Mouse (Mus musculus): Measurements from ENCODE around the gene Sufu. TPM values are rescaled to one million over a fixed set of nuclear protein-coding genes. Genes with fewer than 3 reads are reported as not detected.

Gene Sufu
- polyA plus RNA-seq, 1 experiment from 2014 or later, result 24.1 TPM

DNA sequence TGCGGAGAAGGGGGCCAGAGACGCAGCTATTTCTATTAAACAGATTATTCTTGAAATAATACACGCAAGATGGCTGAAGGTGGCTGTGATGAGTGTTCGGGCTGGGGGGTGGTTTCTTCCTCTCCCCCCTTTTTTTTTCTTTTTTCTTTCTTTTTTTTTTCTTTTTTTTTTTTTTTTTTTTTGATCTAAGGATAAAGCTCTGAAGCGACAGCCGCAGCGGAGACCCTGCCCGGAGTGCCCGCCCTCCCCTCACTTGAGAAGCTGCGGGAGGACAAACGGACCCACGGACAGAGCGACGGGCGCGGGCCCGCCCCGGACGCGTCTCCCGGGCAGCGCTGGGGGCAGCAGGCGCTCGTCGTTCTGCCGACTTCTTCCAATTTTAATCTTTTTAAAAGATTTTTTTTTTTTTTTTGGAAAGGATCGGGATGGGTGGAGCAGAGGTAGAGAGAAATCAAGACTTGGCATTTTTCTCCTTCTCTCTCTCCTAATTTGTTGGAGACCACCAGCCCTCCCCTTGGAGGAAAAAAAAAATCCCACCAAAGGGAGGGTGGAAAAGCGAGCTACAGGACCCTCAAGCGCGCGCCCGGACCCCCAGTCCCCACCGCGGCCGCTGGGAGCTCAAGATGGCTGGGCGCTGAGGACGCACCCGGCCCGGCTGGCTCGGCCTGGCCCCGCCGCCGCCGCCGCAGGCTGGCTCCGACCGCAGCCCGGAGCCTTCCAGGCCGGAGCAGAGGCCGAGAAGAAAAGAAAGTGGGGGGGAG, 104.1 kb downstream of the Sufu start:
- Histone ChIP-seq H3K4me1 (replicated peaks) (peaks cover 20% of the 10 kb centered on the region), H3K9me3 (replicated peaks) (no peaks in the 10 kb centered on the region), H3K27me3 (replicated peaks) (no peaks in the 10 kb centered on the region), H3K27ac (ENCODE audit: poor library complexity, severe bottlenecking) (peak overlapping the region; percentile 99), H3K9ac (peak overlapping the region; percentile 96), H3K36me3 (peaks cover 3% of the 10 kb centered on the region; the same call in 1 of the 2 replicates), H3K4me2 (peak overlapping the region; percentile 83), H3K4me3 (peak overlapping the region; percentile 96)
- under 1% methylated on average over 43 of the region's 50 CpGs for WGBS
- peak; percentile 9; the same call in 1 of the 2 replicates for ATAC-seq (ENCODE audit: insufficient number of reproducible peaks, low FRiP score)

DNA sequence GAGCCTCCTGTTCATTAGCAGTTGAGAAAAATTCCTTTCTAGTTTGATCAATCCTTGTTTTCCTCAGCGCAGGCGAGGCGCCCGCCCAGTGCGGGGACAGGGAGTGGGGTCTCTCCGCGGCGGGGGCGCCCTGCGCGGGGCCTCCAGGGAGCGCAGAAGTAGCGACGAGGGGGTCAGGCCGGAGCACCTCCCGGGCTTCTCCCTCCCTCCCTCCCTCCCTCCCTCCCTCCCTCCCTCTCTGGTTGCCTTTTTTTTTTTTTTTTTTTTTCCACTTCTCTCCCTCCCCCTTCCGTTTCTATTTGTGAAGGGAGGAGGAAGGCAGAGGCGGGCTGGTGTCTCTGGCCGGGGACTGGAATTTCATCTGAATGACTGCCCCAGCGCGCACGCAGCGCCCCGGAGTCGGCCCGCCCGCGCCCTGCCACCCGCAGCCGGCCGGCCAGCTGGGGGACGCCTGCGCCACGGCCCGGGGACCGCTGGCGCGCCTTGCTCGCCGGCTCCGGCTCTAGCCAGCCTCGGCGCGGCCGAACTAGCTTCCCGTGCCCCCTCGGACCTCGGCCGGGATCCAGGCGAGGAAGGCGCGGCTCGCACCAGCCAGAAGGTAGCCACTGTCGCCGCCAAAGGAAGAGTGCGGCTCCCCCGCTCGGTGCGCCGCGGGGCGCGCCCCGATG, 104.8 kb downstream of the Sufu start, which contains the start of gene Trim8:
Trim8 (plus strand) TSS at position 302 of the 668 bp plus-strand sequence.
- peak; percentile 50 for ATAC-seq (ENCODE audit: insufficient number of reproducible peaks, low FRiP score)
- peak within 1 kb of the TSS; percentile 100 for H3K9ac ChIP-seq
- no peaks in the 10 kb centered on the region for H3K27me3 ChIP-seq (replicated peaks)
- H3K4me1 ChIP-seq (replicated peaks), result peaks cover 27% of the 10 kb centered on the region
- peaks cover 11% of the 10 kb centered on the region for H3K36me3 ChIP-seq
- peak within 1 kb of the TSS; percentile 96 for H3K4me3 ChIP-seq
- no peaks in the 10 kb centered on the region for H3K9me3 ChIP-seq (replicated peaks)
- peak within 1 kb of the TSS; percentile 99 for H3K27ac ChIP-seq (ENCODE audit: poor library complexity, severe bottlenecking)
- under 1% methylated on average over 56 of the region's 64 CpGs for whole genome bisulfite sequencing
- peak within 1 kb of the TSS; percentile 83 for H3K4me2 ChIP-seq

DNA sequence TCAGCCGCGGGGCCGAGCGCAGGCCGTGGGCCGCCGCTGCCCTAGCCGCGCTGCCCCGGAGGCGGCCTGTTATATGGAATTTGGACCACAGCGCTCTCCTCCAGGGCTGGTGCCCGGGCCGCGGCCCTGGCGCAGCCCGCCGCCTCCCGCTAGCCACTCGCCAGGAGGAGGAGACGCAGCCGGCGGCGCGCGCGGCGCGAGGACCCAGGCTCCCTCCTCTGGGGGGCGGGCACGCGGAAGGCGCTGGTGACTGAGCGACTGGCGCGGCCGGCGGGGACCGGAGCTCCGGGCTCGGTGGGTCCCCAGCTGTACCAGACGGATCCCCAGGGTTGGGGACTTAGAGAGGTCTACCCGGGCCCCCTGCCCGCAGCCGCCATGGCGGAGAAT, 105.4 kb downstream of the Sufu start:
- Histone ChIP-seq H3K4me2 (peak overlapping the region; percentile 83), H3K4me3 (peak overlapping the region; percentile 96), H3K4me1 (replicated peaks) (peaks cover 33% of the 10 kb centered on the region), H3K27ac (ENCODE audit: poor library complexity, severe bottlenecking) (peak overlapping the region; percentile 99), H3K9ac (peak overlapping the region; percentile 100), H3K36me3 (peaks cover 16% of the 10 kb centered on the region), H3K9me3 (replicated peaks) (no peaks in the 10 kb centered on the region), H3K27me3 (replicated peaks) (no peaks in the 10 kb centered on the region)
- WGBS, result 0% methylated on average over 43 of the region's 46 CpGs
- ATAC-seq (ENCODE audit: insufficient number of reproducible peaks, low FRiP score), result no peak

DNA sequence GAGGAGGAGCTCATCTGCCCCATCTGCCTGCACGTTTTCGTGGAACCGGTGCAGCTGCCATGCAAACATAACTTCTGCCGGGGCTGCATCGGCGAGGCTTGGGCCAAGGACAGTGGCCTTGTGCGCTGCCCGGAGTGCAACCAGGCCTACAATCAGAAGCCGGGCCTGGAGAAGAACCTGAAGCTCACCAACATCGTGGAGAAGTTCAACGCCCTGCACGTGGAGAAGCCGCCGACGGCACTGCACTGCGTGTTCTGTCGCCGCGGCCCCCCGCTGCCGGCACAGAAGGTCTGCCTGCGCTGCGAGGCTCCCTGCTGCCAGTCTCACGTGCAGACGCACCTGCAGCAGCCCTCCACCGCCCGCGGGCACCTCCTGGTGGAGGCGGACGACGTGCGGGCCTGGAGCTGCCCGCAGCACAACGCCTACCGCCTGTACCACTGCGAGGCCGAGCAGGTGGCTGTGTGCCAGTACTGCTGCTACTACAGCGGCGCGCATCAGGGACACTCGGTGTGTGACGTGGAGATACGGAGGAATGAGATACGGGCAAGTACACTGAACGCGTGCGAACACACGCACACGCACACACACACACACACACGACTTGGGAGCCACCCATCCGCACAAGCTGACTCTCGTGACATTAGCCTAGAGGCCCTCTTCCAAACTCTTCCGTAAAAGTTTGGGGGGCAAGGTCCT, 105.9 kb downstream of the Sufu start:
- peak; percentile 14 for ATAC-seq (ENCODE audit: insufficient number of reproducible peaks, low FRiP score)
- H3K4me1 ChIP-seq (replicated peaks), result peaks cover 38% of the 10 kb centered on the region

DNA sequence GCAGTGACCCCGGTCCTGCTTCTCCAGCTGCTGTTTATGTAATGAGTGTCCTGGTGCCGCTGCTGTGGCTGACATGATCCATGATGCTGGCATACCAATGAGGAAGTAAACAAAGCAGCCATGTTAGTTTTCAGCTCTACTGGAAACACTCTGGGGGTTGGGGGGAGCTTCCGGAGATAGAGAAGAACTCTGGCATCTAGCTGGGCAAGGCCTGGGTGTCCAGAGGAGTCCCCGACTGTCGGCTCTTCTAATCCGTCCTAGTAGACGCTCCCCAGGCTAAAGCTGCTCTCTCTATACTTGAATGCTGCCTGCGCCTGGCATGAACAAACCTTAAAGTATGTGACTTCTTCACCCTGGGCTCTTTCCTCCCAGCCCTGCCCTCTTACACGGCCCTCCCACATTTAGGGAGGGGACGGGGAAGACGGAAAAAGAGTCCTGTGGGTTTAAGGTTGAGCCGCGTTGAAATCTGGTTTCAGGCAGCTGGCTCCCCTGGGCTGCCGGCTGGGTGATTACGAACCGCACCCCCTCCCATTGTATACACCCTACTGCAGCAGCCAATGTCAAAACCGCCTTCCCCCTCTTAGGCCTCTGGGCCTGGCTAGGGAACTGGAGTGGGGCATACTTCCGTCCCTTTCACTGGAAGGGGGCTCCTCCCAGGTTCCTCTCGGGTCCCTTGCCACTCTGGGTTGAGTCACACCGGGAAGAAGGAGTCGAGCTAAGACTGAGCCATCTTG, 106.8 kb downstream of the Sufu start:
- Histone ChIP-seq H3K9me3 (replicated peaks) (no peaks in the 10 kb centered on the region), H3K27ac (ENCODE audit: poor library complexity, severe bottlenecking) (peak overlapping the region; percentile 99), H3K9ac (peak overlapping the region; percentile 100), H3K4me3 (peak overlapping the region; percentile 96), H3K4me1 (replicated peaks) (peaks cover 47% of the 10 kb centered on the region), H3K36me3 (peaks cover 31% of the 10 kb centered on the region), H3K4me2 (peak overlapping the region; percentile 83), H3K27me3 (replicated peaks) (no peaks in the 10 kb centered on the region)
- 0% methylated on average over 21 of the region's 21 CpGs for WGBS
- peak; percentile 37 for ATAC-seq (ENCODE audit: insufficient number of reproducible peaks, low FRiP score)

More for the DNA sequence above, 105.9 kb downstream of the Sufu start:
- Histone ChIP-seq H3K27me3 (replicated peaks) (no peaks in the 10 kb centered on the region), H3K4me2 (peak overlapping the region; percentile 83), H3K27ac (ENCODE audit: poor library complexity, severe bottlenecking) (peak overlapping the region; percentile 99), H3K9me3 (replicated peaks) (no peaks in the 10 kb centered on the region), H3K9ac (peak overlapping the region; percentile 100), H3K36me3 (peaks cover 22% of the 10 kb centered on the region), H3K4me3 (peak overlapping the region; percentile 96)
- under 1% methylated on average over 53 of the region's 53 CpGs for WGBS

DNA sequence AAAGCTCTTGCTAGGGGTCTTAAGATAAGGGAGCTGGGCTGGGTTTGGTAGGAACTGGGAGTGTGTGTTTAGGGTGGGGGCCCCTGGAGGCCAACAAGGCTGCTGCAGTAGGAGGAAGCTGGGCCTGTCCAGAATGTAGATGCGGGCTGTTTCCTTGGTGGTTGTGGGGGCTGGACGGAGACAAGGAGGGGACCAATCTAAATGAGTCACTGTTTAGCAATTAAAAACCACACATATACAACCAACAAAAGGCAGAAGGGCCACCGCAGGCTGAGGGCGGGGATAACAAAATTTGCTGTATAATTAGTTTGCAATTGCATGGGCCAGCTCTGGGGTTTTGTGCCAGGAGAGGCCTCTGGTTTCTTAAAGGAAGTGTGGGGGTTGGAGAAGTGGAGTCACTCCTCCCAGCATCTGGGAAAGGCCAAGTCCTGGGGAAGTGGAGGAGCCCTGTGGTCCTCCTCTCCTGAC, 107.4 kb downstream of the Sufu start:
- Histone ChIP-seq H3K27me3 (replicated peaks) (no peaks in the 10 kb centered on the region), H3K4me2 (peak overlapping the region; percentile 83), H3K27ac (ENCODE audit: poor library complexity, severe bottlenecking) (peak overlapping the region; percentile 99), H3K4me3 (peak overlapping the region; percentile 96), H3K4me1 (replicated peaks) (peaks cover 51% of the 10 kb centered on the region), H3K9ac (peak overlapping the region; percentile 100), H3K36me3 (peaks cover 36% of the 10 kb centered on the region), H3K9me3 (replicated peaks) (no peaks in the 10 kb centered on the region)
- ATAC-seq (ENCODE audit: insufficient number of reproducible peaks, low FRiP score), result peak; percentile 15
- 4% methylated on average over 4 of the region's 4 CpGs for WGBS

DNA sequence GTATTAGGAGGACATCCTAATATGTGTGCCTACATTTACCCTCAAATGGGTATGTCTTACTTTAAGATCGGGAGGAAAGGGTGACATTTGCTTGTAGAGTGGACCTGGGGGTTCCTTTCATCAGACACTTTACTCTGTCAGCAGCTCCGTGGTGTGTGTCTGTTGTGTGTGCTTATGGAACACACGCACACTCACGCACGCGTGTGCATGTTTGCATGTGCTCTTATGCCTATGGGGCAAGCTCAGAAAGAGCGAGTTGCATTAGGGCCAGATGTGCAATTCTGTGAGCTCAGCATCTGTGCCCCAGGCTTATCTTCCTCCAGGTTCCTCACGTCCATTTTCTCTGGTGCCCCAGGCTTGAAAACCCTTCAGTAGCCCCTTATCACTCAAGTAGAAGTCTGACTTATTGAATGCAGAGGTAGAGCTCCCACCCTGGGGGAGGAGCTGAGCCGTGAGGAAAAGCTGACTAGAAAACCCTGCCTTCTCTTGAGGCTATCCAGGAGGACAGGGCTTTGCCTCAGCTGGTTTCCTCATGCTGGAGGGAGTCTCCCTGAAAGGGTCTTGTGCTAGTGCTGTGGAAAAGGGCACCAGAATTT, 108.2 kb downstream of the Sufu start:
- no peak for ATAC-seq (ENCODE audit: insufficient number of reproducible peaks, low FRiP score)
- peak overlapping the region; percentile 100 for H3K9ac ChIP-seq

DNA sequence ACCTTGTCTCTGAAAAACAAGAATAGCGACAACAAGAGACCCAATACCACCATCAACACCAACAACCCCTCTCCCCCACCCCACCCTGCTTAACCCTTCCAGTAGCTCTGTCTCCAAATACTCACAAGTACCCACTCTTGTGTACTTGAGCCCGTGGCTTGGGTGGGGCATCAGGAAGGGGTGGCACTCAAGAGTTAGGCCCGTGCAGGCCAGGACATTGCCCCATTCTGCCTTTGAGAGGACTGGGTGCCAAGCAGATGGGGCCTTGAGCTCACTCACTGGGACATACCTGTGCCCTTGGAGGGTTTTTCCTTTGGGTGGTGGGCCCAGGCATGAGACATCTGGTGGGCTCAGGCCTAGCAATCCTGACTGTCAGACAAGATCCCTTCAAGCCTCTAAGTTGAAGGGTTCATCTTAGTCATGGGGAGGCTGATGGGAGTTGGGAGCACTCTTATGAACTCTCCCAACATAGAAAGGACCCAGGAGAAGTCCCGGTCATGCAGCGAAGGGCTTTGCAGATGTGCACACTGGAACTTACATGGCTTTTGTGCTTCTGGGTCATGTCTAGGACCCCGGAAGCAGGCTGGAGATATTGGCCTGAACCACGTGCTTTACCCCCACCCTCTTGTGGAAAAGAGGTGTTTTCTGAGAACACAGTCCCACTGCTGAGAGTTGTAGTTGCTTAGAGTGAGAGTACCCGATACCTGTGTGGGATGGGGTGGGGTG, 109.1 kb downstream of the Sufu start:
- no peak for ATAC-seq (ENCODE audit: insufficient number of reproducible peaks, low FRiP score)
- Histone ChIP-seq H3K36me3 (peaks cover 47% of the 10 kb centered on the region), H3K27me3 (replicated peaks) (no peaks in the 10 kb centered on the region), H3K9ac (peak overlapping the region; percentile 100; the same call in 1 of the 2 replicates), H3K9me3 (replicated peaks) (no peaks in the 10 kb centered on the region), H3K4me2 (peak overlapping the region; percentile 83), H3K4me3 (peak overlapping the region; percentile 96), H3K27ac (ENCODE audit: poor library complexity, severe bottlenecking) (peak overlapping the region; percentile 99), H3K4me1 (replicated peaks) (peaks cover 68% of the 10 kb centered on the region)
- WGBS, result 78% methylated on average over 8 of the region's 8 CpGs

More for the DNA sequence above, 108.2 kb downstream of the Sufu start:
- WGBS, result 29% methylated on average over 9 of the region's 9 CpGs
- peaks cover 44% of the 10 kb centered on the region for H3K36me3 ChIP-seq
- peak overlapping the region; percentile 83 for H3K4me2 ChIP-seq
- H3K9me3 ChIP-seq (replicated peaks), result no peaks in the 10 kb centered on the region
- H3K4me1 ChIP-seq (replicated peaks), result peaks cover 59% of the 10 kb centered on the region
- no peaks in the 10 kb centered on the region for H3K27me3 ChIP-seq (replicated peaks)
- H3K27ac ChIP-seq (ENCODE audit: poor library complexity, severe bottlenecking), result peak overlapping the region; percentile 99
- H3K4me3 ChIP-seq, result peak overlapping the region; percentile 96

DNA sequence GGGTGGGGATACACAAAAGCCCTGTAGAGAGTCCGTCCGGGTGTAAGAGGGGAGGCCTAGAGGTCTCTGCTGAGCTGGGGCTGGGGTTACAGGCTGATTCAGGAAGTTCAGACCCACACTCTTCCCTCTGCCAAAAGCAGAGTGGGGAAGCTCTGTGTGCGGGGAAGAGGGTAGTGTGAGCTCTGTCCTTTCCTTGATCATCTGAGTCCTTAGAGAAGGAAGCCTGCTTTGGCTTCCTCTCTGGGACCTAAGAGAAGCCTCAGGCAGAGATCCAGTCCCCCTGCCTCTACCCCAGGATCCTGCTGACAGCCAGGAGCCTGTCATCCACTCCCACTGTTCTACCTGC, 109.6 kb downstream of the Sufu start:
- H3K9ac ChIP-seq, result peak overlapping the region; percentile 100; the same call in 1 of the 2 replicates
- 77% methylated on average over 3 of the region's 3 CpGs for WGBS

More for the DNA sequence above, 109.6 kb downstream of the Sufu start:
- H3K9me3 ChIP-seq (replicated peaks), result no peaks in the 10 kb centered on the region
- 0 out of 2 replicates have a peak overlapping the region, but pooled peaks have one; percentile 99 for H3K27ac ChIP-seq (ENCODE audit: poor library complexity, severe bottlenecking)
- peaks cover 50% of the 10 kb centered on the region for H3K36me3 ChIP-seq
- H3K4me1 ChIP-seq (replicated peaks), result peaks cover 73% of the 10 kb centered on the region
- peak overlapping the region; percentile 83 for H3K4me2 ChIP-seq
- peak overlapping the region; percentile 96 for H3K4me3 ChIP-seq
- no peak for ATAC-seq (ENCODE audit: insufficient number of reproducible peaks, low FRiP score)
- H3K27me3 ChIP-seq (replicated peaks), result no peaks in the 10 kb centered on the region
